Comparison of ENCODE assay signal across 11 mouse cellular contexts in the genomic region with DNA sequence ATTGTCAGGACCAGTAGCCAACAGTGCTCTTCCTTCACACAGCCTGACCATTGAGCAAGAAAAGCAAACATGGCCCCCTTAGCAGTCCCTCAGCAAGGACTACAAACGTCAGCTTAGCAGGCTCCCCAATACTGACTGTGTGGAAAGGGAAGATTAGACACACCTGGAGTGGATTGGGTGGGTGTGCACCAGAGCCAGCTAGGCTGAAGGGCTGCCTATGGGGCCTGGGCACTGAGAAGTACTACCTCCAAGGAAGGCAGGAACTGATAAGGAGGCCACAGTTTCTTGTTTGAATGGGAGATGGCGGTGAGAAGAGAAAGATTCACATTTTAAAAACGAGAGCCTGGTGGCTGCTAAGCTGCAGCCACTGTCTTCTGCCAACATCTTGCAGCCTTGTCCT. TPM values are rescaled to one million over a fixed set of nuclear protein-coding genes. Genes with fewer than 3 reads are reported as not detected.
A peak's percentile ranks its signal among the peaks of the same experiment; 100 is the strongest.
DNase-seq lines count a peak whose midpoint lies in the region; ATAC-seq and TF ChIP-seq lines count a peak whose summit lies in the region.
"Had no signal": no experiment of that assay in that cellular context is flagged by ENCODE, and none has a peak within 500 bp of the region (broad histone marks: within the 10 kb centered on the region; RNA-seq: fewer than 3 reads in every experiment).

No protein-coding gene starts in this region.

- H3K79me2 ChIP-seq in MEL (ENCODE audit: control insufficient read depth, insufficient read depth, low read length, poor library complexity): no peaks in the 10 kb centered on the region

- TF ChIP-seq EP300 in heart, postnatal 0 days (IDR thresholded peaks at IDR 0.05; ENCODE audit: low read depth): no peak
- 0 out of 4 replicates have a peak, but pooled peaks of 1 of the 2 experiments have one; percentile 16 for TF ChIP-seq EP300 in MEL (IDR thresholded peaks at IDR 0.05; ENCODE audit: low read depth in 1 of 2, low read length in 2 of 2)

- H3K4me1 ChIP-seq in heart, postnatal 0 days (ENCODE audit: control insufficient read depth, insufficient read depth): peaks cover 12% of the 10 kb centered on the region; the same call in 1 of the 2 replicates
- peaks cover 3 to 12% of the 10 kb centered on the region in 2 experiments for H3K4me1 ChIP-seq in MEL (ENCODE audit: control insufficient read depth in 1 of 2, insufficient read depth in 2 of 2, low read length in 2 of 2)
- peaks cover 16% of the 10 kb centered on the region for H3K4me1 ChIP-seq in liver, embryonic 15.5 days (replicated peaks)
- no peaks in the 10 kb centered on the region for H3K4me1 ChIP-seq in forebrain, embryonic 11.5 days (replicated peaks; ENCODE audit: control insufficient read depth, insufficient read depth, low read length)
- H3K4me1 ChIP-seq: lung, embryonic 15.5 days had no signal

- TF ChIP-seq POLR2A in MEL (IDR thresholded peaks at IDR 0.05; ENCODE audit: control insufficient read depth in 1 of 2, insufficient read depth in 1 of 2, low read depth in 1 of 2, low read length in 2 of 2, poor library complexity in 1 of 2): no peak

- H3K9ac ChIP-seq in heart, postnatal 0 days (replicated peaks; ENCODE audit: low read depth, low read length): no peak overlapping the region
- no peak overlapping the region for H3K9ac ChIP-seq in MEL (ENCODE audit: control insufficient read depth, low read depth, low read length, poor library complexity, severe bottlenecking)
- H3K9ac ChIP-seq in liver, embryonic 15.5 days: no peak overlapping the region
- no peak overlapping the region for H3K9ac ChIP-seq in forebrain, embryonic 11.5 days (ENCODE audit: low read length)
- H3K9ac ChIP-seq: lung, embryonic 15.5 days had no signal

- DNase-seq in heart, postnatal 0 days (ENCODE audit: low spot score): no peak
- DNase-seq in heart, adult 9 months (ENCODE audit: low spot score in 2 of 2): no peak
- DNase-seq in 416B (ENCODE audit: low read depth) (peak; percentile 8), MEL (ENCODE audit: low read depth, low spot score) (peak; percentile 55)
- DNase-seq in gastrocnemius, adult 18-20 months (ENCODE audit: low spot score): no peak
- DNase-seq in forebrain, embryonic 11.5 days (ENCODE audit: low spot score): no peak
- DNase-seq: cerebellum, adult 9-10 months; thymus, adult 2 months had no signal

- peaks cover 27% of the 10 kb centered on the region for H3K36me3 ChIP-seq in heart, postnatal 0 days (replicated peaks; ENCODE audit: control insufficient read depth, insufficient read depth, low read length)
- peaks cover 0 to 4% of the 10 kb centered on the region in 2 experiments; a peak in 2 of 4 replicates for H3K36me3 ChIP-seq in MEL (ENCODE audit: control insufficient read depth in 1 of 2, insufficient read depth in 2 of 2, low read length in 2 of 2)
- peaks cover 27% of the 10 kb centered on the region; the same call in 1 of the 2 replicates for H3K36me3 ChIP-seq in liver, embryonic 15.5 days (replicated peaks)
- H3K36me3 ChIP-seq in forebrain, embryonic 11.5 days (ENCODE audit: control insufficient read depth, insufficient read depth, low read length): peaks cover 12% of the 10 kb centered on the region

- no peak for TF ChIP-seq CTCF in heart, postnatal 0 days (IDR thresholded peaks at IDR 0.05; ENCODE audit: low read depth)
- no peak for TF ChIP-seq CTCF in MEL (IDR thresholded peaks at IDR 0.05 in 2 of 3, conservative IDR thresholded peaks at IDR 0.05 in 1 of 3; ENCODE audit: control insufficient read depth in 1 of 3, insufficient read depth in 1 of 3, low read depth in 2 of 3, low read length in 3 of 3, poor library complexity in 1 of 3, severe bottlenecking in 1 of 3)

- H3K4me3 ChIP-seq in heart, postnatal 0 days (ENCODE audit: low read depth, low read length): no peak overlapping the region
- no peak overlapping the region for H3K4me3 ChIP-seq in MEL (ENCODE audit: control insufficient read depth in 1 of 2, insufficient read depth in 1 of 2, low read depth in 2 of 2, low read length in 2 of 2)
- H3K4me3 ChIP-seq in liver, embryonic 15.5 days (replicated peaks): no peak overlapping the region
- no peak overlapping the region for H3K4me3 ChIP-seq in forebrain, embryonic 11.5 days (ENCODE audit: low read depth, low read length)
- H3K4me3 ChIP-seq: lung, embryonic 15.5 days had no signal

- WGBS in heart, postnatal 0 days: 40% methylated on average over 3 of the region's 3 CpGs
- WGBS in liver, embryonic 15.5 days (ENCODE audit: insufficient replicate concordance): 12% methylated on average over 3 of the region's 3 CpGs
- 88% methylated on average over 3 of the region's 3 CpGs for WGBS in forebrain, embryonic 11.5 days

- peak overlapping the region; percentile 75 for H3K27ac ChIP-seq in heart, postnatal 0 days (ENCODE audit: low read depth)
- H3K27ac ChIP-seq in MEL (ENCODE audit: control insufficient read depth, low read depth, low read length): no peak overlapping the region
- H3K27ac ChIP-seq in liver, embryonic 15.5 days (replicated peaks): no peak overlapping the region
- H3K27ac ChIP-seq in forebrain, embryonic 11.5 days (ENCODE audit: low read depth, low read length): no peak overlapping the region
- H3K27ac ChIP-seq: lung, embryonic 15.5 days had no signal

- ATAC-seq in heart, postnatal 0 days (ENCODE audit: insufficient read depth, low read depth): no peak
- peak; percentile 69 for ATAC-seq in liver, embryonic 15.5 days (ENCODE audit: insufficient read depth)
- ATAC-seq in forebrain, embryonic 11.5 days (replicated peaks; ENCODE audit: low FRiP score): no peak

- H3K27me3 ChIP-seq in heart, postnatal 0 days (ENCODE audit: control insufficient read depth, insufficient read depth, low read length): no peaks in the 10 kb centered on the region
- H3K27me3 ChIP-seq in MEL (ENCODE audit: control insufficient read depth in 1 of 2, insufficient read depth in 2 of 2, low read length in 2 of 2): no peaks in the 10 kb centered on the region
- H3K27me3 ChIP-seq in liver, embryonic 15.5 days: no peaks in the 10 kb centered on the region
- no peaks in the 10 kb centered on the region for H3K27me3 ChIP-seq in forebrain, embryonic 11.5 days (ENCODE audit: control insufficient read depth, insufficient read depth, low read length)
- H3K27me3 ChIP-seq: CH12.LX; lung, embryonic 15.5 days had no signal

- no peak overlapping the region for H3K4me2 ChIP-seq in heart, postnatal 0 days (ENCODE audit: low read depth, low read length)
- H3K4me2 ChIP-seq in liver, embryonic 15.5 days: no peak overlapping the region
- H3K4me2 ChIP-seq in forebrain, embryonic 11.5 days (ENCODE audit: low read depth, low read length, severe bottlenecking): no peak overlapping the region
- H3K4me2 ChIP-seq: lung, embryonic 15.5 days had no signal

- no peaks in the 10 kb centered on the region for H3K9me3 ChIP-seq in heart, postnatal 0 days (replicated peaks; ENCODE audit: control insufficient read depth, low read length)
- no peaks in the 10 kb centered on the region for H3K9me3 ChIP-seq in MEL (replicated peaks; ENCODE audit: insufficient read depth, low read length)
- H3K9me3 ChIP-seq in liver, embryonic 15.5 days (replicated peaks): no peaks in the 10 kb centered on the region
- no peaks in the 10 kb centered on the region for H3K9me3 ChIP-seq in forebrain, embryonic 11.5 days (ENCODE audit: control insufficient read depth, low read length)
- H3K9me3 ChIP-seq: lung, embryonic 15.5 days had no signal

- no peak for TF ChIP-seq RAD21 in MEL (IDR thresholded peaks at IDR 0.05; ENCODE audit: low read depth, low read length)

TF ChIP-seq in MEL, 35 proteins besides CTCF, POLR2A, EP300 and RAD21:
- TF ChIP-seq ELF1 (IDR thresholded peaks at IDR 0.05; ENCODE audit: low read depth, low read length) (no peak), CHD2 (IDR thresholded peaks at IDR 0.05; ENCODE audit: low read length) (no peak), ZKSCAN1 (IDR thresholded peaks at IDR 0.05; ENCODE audit: low read depth, low read length) (no peak), HCFC1 (IDR thresholded peaks at IDR 0.05; ENCODE audit: low read depth, low read length) (no peak), MAFK (IDR thresholded peaks at IDR 0.05; ENCODE audit: borderline replicate concordance, low read depth, low read length) (no peak), TAL1 (IDR thresholded peaks at IDR 0.05; ENCODE audit: low read length) (0 out of 2 replicates have a peak, but pooled peaks have one; percentile 5), GATA1 (IDR thresholded peaks at IDR 0.05; ENCODE audit: low read depth, low read length) (peak; percentile 49), MEF2A (IDR thresholded peaks at IDR 0.05; ENCODE audit: extremely low read depth, insufficient replicate concordance, low read depth, low read length, poor library complexity, severe bottlenecking) (no peak), BHLHE40 (IDR thresholded peaks at IDR 0.05; ENCODE audit: borderline replicate concordance, low read depth, low read length) (no peak), SIN3A (IDR thresholded peaks at IDR 0.05; ENCODE audit: low read length) (no peak), E2F4 (IDR thresholded peaks at IDR 0.05; ENCODE audit: borderline replicate concordance, low read depth, low read length) (no peak), MYB (IDR thresholded peaks at IDR 0.05; ENCODE audit: low read depth, low read length) (no peak), MAX (IDR thresholded peaks at IDR 0.05; ENCODE audit: low read length) (no peak), POLR2AphosphoS5 (IDR thresholded peaks at IDR 0.05; ENCODE audit: borderline replicate concordance, low read depth, low read length) (no peak)

RNA-seq across cellular contexts. Expression of a gene that starts 26.4 kb away (rescaled TPM):
- 205 and 222 TPM in 2 replicates for total RNA-seq in heart, postnatal 0 days (2014; rRNA removed; ENCODE audit: low replicate concordance)
- polyA plus RNA-seq in heart, postnatal 0 days (2015; fragmentation: Nextera tagmentation; extraction: Ambion mirVana): 140 and 151 TPM in 2 replicates
- 56.3 and 71.0 TPM in 2 replicates for total RNA-seq in MEL (2012; rRNA removed)
- 100 to 1,000 TPM; 127 to 128 TPM for polyA plus RNA-seq in MEL (2012; ENCODE audit: insufficient read depth in 1 of 2, insufficient read length in 2 of 2, low read depth in 1 of 2, low replicate concordance in 2 of 2, missing spikeins in 1 of 2)
- polyA plus RNA-seq in liver, embryonic 15.5 days (2015; fragmentation: Nextera tagmentation; extraction: Ambion mirVana): 26.4 and 26.8 TPM in 2 replicates
- 10 to 100 TPM; 27.3 to 33.8 TPM for total RNA-seq in gastrocnemius, adult 18-20 months (2021)
- polyA plus RNA-seq in forebrain, embryonic 11.5 days (2014; fragmentation: Nextera tagmentation; extraction: Ambion mirVana): 34.8 and 38.4 TPM in 2 replicates

Comparison
In these comparisons a context has a peak if more than half of its experiments do, and no peak if none do; other contexts are left out.
1. DNase-seq: peak in 416B (single experiment) and MEL (single experiment); none in heart, postnatal 0 days (single experiment), heart, adult 9 months (0 of 2), gastrocnemius, adult 18-20 months (single experiment) and forebrain, embryonic 11.5 days (single experiment).